Mouse (Mus musculus) spleen, postnatal 4 days (tissue): ENCODE measurements around the gene Sv2b.

Experiments used
- DNase-seq, 2 experiments: peaks; one replicate each; pipeline ENCODE4 v3.0.0; 2022; ENCODE audit warnings: low spot score in 2 of 2

The Sv2b gene

GRCm38 (mm10) chr7:75292246-75292645, 16.8 kb downstream of the Sv2b start:
- DNase-seq, result no peak

- DNase-seq, result no peak
Measured at GRCm38 (mm10) chr7:75290554-75290953, 18.5 kb downstream of the Sv2b start.

GRCm38 (mm10) chr7:75287237-75287636, 21.8 kb downstream of the Sv2b start:
- no peak for DNase-seq

GRCm38 (mm10) chr7:75282951-75283350, 26.1 kb downstream of the Sv2b start:
- DNase-seq, result no peak

DNA sequence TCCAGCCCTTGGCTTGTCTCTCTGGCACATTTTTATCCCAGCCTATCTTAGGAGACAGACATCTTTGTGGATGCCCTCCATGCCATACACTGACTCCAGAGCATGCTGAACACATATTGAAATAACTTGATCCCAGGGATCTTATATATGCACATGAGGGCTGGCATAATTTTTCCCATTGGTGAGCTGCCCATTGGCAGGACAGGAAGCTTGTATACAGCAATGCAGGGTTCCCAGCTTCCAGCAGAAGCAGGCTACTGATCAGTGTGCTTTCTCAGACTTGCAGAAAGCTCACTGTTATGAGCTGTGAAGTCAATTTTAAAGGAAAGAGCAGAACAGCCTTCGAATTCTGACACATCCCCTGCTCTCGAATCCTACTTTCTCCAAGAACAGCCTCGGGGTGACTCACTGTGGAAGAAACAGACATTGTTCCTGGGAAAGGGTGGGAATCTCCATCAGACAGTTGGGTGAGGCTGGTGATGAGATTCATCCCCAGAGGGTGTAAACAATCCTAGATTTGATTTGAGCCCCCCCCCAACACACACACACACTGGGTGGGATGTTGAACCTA, 26.9 kb downstream of the Sv2b start:
- no peak for DNase-seq

- DNase-seq, result no peak
Measured at GRCm38 (mm10) chr7:75281106-75281505, 28.0 kb downstream of the Sv2b start.

- DNase-seq, result no peak
Measured at GRCm38 (mm10) chr7:75277847-75278246, 31.2 kb downstream of the Sv2b start.

DNA sequence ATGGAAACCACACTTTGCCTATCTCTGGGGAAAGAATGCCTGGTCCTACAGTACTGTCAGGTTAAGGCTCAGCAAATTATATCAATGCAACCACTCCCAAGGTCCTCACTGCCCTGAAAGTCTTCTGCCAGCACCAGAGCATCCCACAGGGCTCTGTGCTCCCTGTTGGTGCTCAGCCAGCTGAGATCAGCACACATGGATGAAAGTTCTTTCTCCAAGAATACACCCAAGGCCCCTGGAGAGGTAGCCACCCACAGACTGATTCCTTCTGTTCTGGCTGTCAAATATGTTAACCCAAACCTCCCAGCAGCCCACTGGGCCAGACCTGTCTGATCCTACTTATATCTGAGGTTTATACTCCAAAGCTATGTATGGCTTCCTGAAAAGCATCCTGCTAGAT, 32.3 kb downstream of the Sv2b start:
- no peak for DNase-seq

DNA sequence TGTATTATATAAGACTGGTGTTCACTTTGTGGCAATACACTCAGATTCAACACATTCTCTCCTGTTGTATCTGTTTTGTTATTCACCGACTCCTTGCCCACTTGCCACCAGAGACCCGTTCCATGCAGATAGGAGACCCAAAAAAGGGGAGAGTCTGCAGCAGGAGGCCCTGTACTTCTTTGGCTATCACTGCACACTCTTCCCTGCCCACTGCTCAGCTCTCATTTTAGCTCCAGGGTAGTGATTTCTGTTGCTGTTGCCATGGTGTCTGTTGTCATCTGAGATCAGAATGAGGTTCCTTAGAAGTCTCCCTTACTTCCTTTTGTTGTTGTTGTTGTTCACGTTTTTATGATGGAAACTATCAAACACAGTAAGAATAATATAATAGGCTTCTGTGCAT, 34.5 kb downstream of the Sv2b start:
- DNase-seq, result no peak

GRCm38 (mm10) chr7:75273633-75274032, 35.4 kb downstream of the Sv2b start:
- no peak for DNase-seq

- no peak for DNase-seq
Measured at GRCm38 (mm10) chr7:75271921-75272381, 37.1 kb downstream of the Sv2b start.

DNA sequence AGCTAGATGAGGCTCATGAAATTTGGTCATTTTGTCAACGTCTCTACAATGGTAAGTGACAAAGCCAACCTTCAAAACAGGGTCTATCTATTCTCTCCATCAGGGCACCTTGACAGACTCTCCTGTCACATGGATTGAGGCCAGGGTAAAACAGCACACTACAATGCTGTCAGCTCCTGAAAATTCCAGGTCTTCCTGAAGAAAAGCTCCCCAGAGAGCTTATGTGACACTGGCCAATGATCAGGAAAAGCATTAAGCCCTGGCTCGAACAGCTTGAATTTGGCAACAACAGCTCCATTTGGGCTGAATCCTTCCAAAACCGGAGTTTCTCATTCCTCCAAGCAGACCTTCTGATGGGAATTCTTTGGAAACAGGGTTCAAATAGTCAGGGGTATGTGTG, 37.8 kb downstream of the Sv2b start:
- DNase-seq, result no peak

GRCm38 (mm10) chr7:75267236-75267635, 41.8 kb downstream of the Sv2b start:
- no peak for DNase-seq

GRCm38 (mm10) chr7:75265241-75265640, 43.8 kb downstream of the Sv2b start:
- DNase-seq, result no peak

DNA sequence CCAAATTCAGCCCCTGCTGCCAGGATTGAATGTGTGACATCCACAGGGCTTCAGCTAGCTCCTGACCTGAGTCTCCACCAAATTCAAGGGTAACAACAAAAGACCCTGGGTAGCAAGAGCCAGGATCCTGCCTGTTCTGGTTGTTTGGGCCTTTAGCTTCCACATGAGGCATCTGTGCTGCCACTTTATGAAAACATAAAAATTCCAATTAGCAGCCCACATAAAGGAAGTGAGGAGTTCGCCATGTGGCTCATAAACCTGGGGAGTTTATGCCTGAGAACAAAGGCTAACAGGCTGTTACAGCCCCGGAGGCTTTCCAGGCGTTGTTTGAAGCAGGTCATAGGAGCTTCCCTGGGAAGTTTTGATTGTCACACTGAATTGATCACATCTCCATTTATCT, 49.1 kb downstream of the Sv2b start:
- no peak for DNase-seq

- DNase-seq, result no peak
Measured at GRCm38 (mm10) chr7:75253611-75254250, 55.3 kb downstream of the Sv2b start.

DNA sequence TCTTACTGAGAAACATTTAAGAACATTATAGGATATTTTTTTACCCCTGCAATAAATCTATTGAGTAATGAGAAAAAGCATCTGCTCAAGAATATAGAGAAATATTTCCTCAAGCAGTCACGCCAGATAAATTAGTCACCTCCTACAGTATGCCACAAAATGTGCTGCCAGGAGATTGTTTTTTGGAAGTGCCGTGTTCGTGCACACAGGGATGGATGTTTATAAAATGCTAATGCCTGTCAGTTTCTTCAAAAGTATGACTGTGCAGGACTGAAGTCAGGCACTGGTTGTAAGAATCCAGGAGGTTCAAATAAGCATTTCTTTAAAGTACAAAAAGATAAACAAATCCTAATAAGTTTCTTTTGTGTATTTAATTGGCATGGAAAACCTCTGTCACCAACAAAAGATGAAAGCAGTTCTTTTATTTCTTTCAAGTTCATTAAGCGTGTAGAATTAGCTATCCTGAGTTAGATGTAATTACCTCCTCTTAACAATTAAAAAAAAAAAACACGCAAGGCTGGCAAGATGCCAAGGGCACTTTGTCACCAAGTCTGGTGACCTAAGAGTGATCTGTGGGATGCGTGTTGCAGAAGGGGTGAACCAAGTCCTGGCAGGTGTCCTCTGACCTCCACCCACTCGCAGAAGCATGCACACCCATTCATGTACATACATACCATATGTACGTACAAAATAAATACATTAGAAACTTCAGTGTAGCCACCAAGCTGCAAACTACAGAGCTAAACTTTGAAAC, 68.1 kb downstream of the Sv2b start:
- DNase-seq, result peak in 1 of 2 experiments; percentile 9

DNA sequence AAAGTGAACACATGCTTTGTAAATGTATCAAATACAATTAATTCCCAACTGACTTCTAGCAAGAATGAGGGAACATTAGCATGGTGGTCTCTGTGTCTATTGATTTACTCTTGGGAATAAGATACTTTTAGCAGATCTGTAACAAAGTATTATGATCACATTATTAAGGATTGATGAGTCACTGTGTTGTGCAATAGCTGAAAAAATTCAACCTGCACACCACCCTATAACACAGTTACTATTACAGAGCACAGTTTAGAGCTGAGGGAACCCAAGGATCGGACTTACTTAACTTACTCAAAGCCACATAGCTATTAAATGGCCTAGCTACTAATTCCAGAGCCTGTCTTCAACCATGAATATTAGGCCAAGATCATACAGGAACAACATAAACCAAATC, 72.7 kb downstream of the Sv2b start:
- no peak for DNase-seq

- DNase-seq, result no peak
Measured at GRCm38 (mm10) chr7:75224206-75224605, 84.9 kb downstream of the Sv2b start.

DNA sequence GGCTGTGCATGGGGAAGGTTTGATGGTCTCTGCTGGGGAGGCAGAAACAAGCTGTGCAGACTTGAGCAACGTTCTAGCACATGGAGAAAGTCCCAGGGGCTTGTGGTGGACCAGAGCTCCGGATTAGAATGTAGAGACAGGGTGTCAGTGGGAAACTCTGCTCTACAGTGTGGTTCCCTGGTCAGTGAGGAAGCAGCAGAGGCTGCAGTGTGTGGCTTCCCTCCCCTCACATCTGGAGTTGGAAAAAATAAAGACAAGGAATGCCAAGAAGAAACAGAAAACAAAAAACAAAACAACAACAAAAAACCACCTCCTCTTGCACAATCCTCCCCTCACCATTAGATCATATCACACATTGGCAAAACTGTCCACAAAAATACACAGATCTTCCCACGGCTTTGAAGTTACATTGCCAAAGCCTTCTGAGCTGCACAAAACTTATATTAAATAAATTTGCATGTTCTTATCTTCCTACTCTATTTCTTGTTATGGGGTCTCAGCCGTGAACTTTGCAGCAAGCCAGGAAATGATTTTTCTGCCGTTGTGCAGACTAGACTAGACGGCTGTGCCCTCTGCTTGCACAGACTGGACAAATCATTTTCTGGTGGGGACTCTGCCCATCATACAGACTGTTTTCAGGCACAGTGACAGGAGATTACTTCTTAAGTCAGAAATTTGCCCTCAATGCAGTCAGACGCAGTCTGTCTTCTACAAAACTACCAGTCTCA, 86.2 kb downstream of the Sv2b start:
- DNase-seq, result no peak

DNA sequence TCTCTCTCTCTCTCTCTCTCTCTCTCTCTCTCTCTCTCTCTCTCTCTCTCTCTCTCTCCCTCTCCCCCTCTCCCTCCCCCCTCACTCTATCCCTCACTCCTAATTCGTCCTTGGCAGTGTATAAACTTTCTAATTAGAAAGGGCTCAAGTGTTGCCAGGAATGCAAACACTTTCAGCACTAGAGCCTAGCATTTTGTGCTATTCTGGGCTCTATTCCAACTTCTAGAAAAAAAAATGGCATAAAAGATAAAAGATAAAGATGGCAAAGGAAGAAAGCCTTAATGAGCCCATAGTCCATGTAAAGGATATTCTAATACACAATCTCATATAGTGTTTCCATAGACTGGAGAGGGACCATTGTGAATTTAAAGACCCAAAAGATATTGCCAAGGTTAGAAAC, 88.3 kb downstream of the Sv2b start:
- DNase-seq, result no peak

GRCm38 (mm10) chr7:75220296-75220695, 88.8 kb downstream of the Sv2b start:
- no peak for DNase-seq
